Mouse (Mus musculus) liver, adult 2 months (tissue): ENCODE results near the gene Pagr1a.

Experiments
- CTCF ChIP-seq: fragments of 200-500 bp; IDR thresholded peaks from 2 replicates; pipeline ENCODE4 v1.5.1; 2011; ENCODE audit warnings: low read depth, low read length, control low read depth
- POLR2A ChIP-seq: fragments of 200-500 bp; IDR thresholded peaks from 2 replicates; pipeline ENCODE4 v1.6.1; 2011; ENCODE audit warnings: low read length, control low read depth; ENCODE audit not compliant: insufficient read depth; ENCODE audit errors: extremely low read depth

DNA sequence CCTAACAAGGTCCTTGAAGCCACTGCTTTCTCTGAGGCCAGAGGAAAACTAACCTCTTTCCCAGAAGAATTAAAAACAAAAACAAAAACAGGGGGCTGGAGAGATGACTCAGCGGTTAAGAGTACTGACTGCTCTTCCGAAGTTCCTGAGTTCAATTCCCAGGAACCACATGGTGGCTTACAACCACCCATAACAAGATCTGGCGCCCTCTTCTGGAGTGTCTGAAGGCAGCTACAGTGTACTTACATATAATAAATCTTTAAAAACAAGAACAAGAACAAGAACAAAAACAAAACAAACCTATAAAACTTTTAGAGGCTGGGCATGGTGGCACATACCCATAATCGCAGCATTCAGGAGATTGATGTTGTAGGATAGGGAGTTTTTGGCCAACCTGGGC lies 20.7 kb downstream of the Pagr1a start:
- TF ChIP-seq CTCF (no peak), POLR2A (no peak)
